Comparison of ENCODE assay signal across 8 mouse cellular contexts in the genomic region with DNA sequence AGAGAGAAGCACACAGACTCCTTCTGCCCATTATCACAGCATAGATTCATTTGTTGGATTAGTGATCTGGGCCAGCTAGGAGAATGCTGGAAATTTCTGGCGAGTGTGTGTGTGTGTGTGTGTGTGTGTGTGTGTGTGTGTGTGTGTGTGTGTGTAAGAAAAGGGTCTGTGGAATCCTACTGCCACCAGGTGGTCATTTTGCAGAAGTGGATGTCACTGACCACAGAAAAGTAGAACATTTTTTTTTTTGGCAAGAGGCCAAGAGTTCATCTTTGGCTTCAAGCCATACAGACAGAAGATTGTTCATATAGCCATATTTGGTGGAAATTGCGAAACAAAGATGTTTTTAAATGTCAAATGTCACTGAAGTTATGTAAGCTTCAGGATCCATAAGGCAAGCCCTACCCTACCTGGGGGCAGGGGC. TPM values are rescaled to one million over a fixed set of nuclear protein-coding genes. Genes with fewer than 3 reads are reported as not detected.
A peak's percentile ranks its signal among the peaks of the same experiment; 100 is the strongest.
DNase-seq lines count a peak whose midpoint lies in the region; ATAC-seq and TF ChIP-seq lines count a peak whose summit lies in the region.

No protein-coding gene starts in this region.

- TF ChIP-seq CTCF in liver, adult 2 months (IDR thresholded peaks at IDR 0.05; ENCODE audit: low read depth, low read length): no peak
- peak; percentile 57 for TF ChIP-seq CTCF in cerebellum, adult 2 months (IDR thresholded peaks at IDR 0.05; ENCODE audit: borderline replicate concordance, insufficient read depth, low read depth, low read length)

- in situ Hi-C loops in ES-E14 (cut with MboI; ENCODE audit: low sequenced_read_pairs in 2 of 2, unreplicated experiment in 2 of 2): loop anchor here in 1 of 2 experiments (5.0 kb wide), 2 partner anchors 140 to 230 kb away; no protein-coding TSS in a partner anchor

- H3K36me3 ChIP-seq in liver, adult 2 months (ENCODE audit: control insufficient read depth, insufficient read depth, low read length): no peaks in the 10 kb centered on the region
- no peaks in the 10 kb centered on the region for H3K36me3 ChIP-seq in liver, embryonic 11.5 days (ENCODE audit: control insufficient read depth, insufficient read depth, low read length)
- no peaks in the 10 kb centered on the region for H3K36me3 ChIP-seq in ES-E14 (ENCODE audit: control insufficient read depth, insufficient read depth, low read length, poor library complexity, severe bottlenecking)
- no peaks in the 10 kb centered on the region for H3K36me3 ChIP-seq in midbrain, embryonic 16.5 days (ENCODE audit: control insufficient read depth, insufficient read depth, low read length)

- ATAC-seq in liver, embryonic 11.5 days (replicated peaks; ENCODE audit: low FRiP score): no peak
- ATAC-seq in midbrain, embryonic 16.5 days: no peak

- 0 out of 2 replicates have a peak, but pooled peaks cover 5% of the 10 kb centered on the region for H3K27me3 ChIP-seq in liver, adult 2 months (ENCODE audit: control insufficient read depth, insufficient read depth, low read length)
- H3K27me3 ChIP-seq in liver, embryonic 11.5 days (replicated peaks; ENCODE audit: control insufficient read depth, insufficient read depth, low read length): peaks cover 49% of the 10 kb centered on the region
- H3K27me3 ChIP-seq in cerebellum, adult 2 months (ENCODE audit: control insufficient read depth, insufficient read depth, low read length): no peaks in the 10 kb centered on the region
- peaks cover 21% of the 10 kb centered on the region for H3K27me3 ChIP-seq in midbrain, embryonic 16.5 days (ENCODE audit: control insufficient read depth, insufficient read depth, low read depth, low read length)

- TF ChIP-seq POLR2A in liver, adult 2 months (IDR thresholded peaks at IDR 0.05; ENCODE audit: extremely low read depth, insufficient read depth, low read length): no peak
- no peak for TF ChIP-seq POLR2A in cerebellum, adult 2 months (IDR thresholded peaks at IDR 0.05; ENCODE audit: borderline replicate concordance, insufficient read depth, low read length)

- H3K4me2 ChIP-seq in liver, embryonic 11.5 days: no peak overlapping the region
- no peak overlapping the region for H3K4me2 ChIP-seq in midbrain, embryonic 16.5 days (ENCODE audit: low read length)

- peak; percentile 64 for DNase-seq in liver, adult 2 months (ENCODE audit: extremely low read depth, low read depth, low spot score)
- no peak for DNase-seq in liver, embryonic 11.5 days (ENCODE audit: low spot score)
- DNase-seq in ES-E14 (ENCODE audit: low read depth, low spot score): no peak
- peak; percentile 60 to 73 for DNase-seq in cerebellum, adult 2 months
- peak; percentile 64 for DNase-seq in gastrocnemius, postnatal 10 days
- peak; percentile 60 to 65 for DNase-seq in left cerebral cortex, postnatal 10 days (ENCODE audit: extremely low spot score in 1 of 2, low spot score in 2 of 2)
- DNase-seq in frontal cortex, postnatal 10 days (ENCODE audit: low spot score in 2 of 2): no peak

- H3K9ac ChIP-seq in liver, adult 2 months (ENCODE audit: low read depth, low read length): no peak overlapping the region
- H3K9ac ChIP-seq in liver, embryonic 11.5 days (ENCODE audit: low read depth, low read length): no peak overlapping the region
- H3K9ac ChIP-seq in ES-E14 (ENCODE audit: insufficient read depth, low read depth, low read length, poor library complexity, severe bottlenecking): no peak overlapping the region
- 0 out of 2 replicates have a peak overlapping the region, but pooled peaks have one; percentile 38 for H3K9ac ChIP-seq in midbrain, embryonic 16.5 days (ENCODE audit: low read depth, low read length)

- no peaks in the 10 kb centered on the region; the same call in 1 of the 2 replicates for H3K4me1 ChIP-seq in liver, adult 2 months (ENCODE audit: control insufficient read depth, insufficient read depth, low read length)
- peaks cover 14% of the 10 kb centered on the region for H3K4me1 ChIP-seq in liver, embryonic 11.5 days (replicated peaks; ENCODE audit: control insufficient read depth, insufficient read depth, low read length)
- peaks cover 0 to 11% of the 10 kb centered on the region in 2 experiments; a peak in 1 of 4 replicates for H3K4me1 ChIP-seq in ES-E14 (ENCODE audit: control insufficient read depth in 2 of 2, insufficient read depth in 2 of 2, low read length in 2 of 2, poor library complexity in 1 of 2)
- H3K4me1 ChIP-seq in cerebellum, adult 2 months (ENCODE audit: control insufficient read depth, insufficient read depth, low read length): peaks cover 11% of the 10 kb centered on the region
- peaks cover 2% of the 10 kb centered on the region; the same call in 1 of the 2 replicates for H3K4me1 ChIP-seq in midbrain, embryonic 16.5 days (ENCODE audit: control insufficient read depth, insufficient read depth, low read length)

- no peak overlapping the region for H3K4me3 ChIP-seq in liver, adult 2 months (ENCODE audit: insufficient read depth, low read depth, low read length)
- H3K4me3 ChIP-seq in liver, embryonic 11.5 days (ENCODE audit: low read depth, low read length): no peak overlapping the region
- H3K4me3 ChIP-seq in ES-E14 (ENCODE audit: insufficient read depth in 1 of 2, low read depth in 1 of 2, low read length in 2 of 2, poor library complexity in 1 of 2, severe bottlenecking in 1 of 2): no peak overlapping the region
- no peak overlapping the region for H3K4me3 ChIP-seq in cerebellum, adult 2 months (replicated peaks; ENCODE audit: insufficient read depth, low read depth, low read length)
- no peak overlapping the region for H3K4me3 ChIP-seq in midbrain, embryonic 16.5 days (ENCODE audit: low read depth, low read length)

- intact Hi-C loops in left cerebral cortex, postnatal 10 days (cut with DNase I): loop anchor here (2.0 kb wide), 1 partner anchor 230 kb away; no protein-coding TSS in a partner anchor

- WGBS in liver, adult 2 months: 3% methylated on average over 2 of the region's 2 CpGs
- WGBS in liver, embryonic 11.5 days: 3% methylated on average over 2 of the region's 2 CpGs
- WGBS in cerebellum, adult 2 months: 1% methylated on average over 2 of the region's 2 CpGs
- 4% methylated on average over 2 of the region's 2 CpGs for WGBS in midbrain, embryonic 16.5 days

- H3K79me2 ChIP-seq in liver, adult 2 months (ENCODE audit: control insufficient read depth, insufficient read depth, low read length): no peaks in the 10 kb centered on the region

- no peak overlapping the region for H3K27ac ChIP-seq in liver, adult 2 months (replicated peaks; ENCODE audit: insufficient read depth, low read depth, low read length)
- no peak overlapping the region for H3K27ac ChIP-seq in liver, embryonic 11.5 days (ENCODE audit: low read depth, low read length)
- no peak overlapping the region for H3K27ac ChIP-seq in ES-E14 (ENCODE audit: insufficient read depth, low read depth, low read length, poor library complexity, severe bottlenecking)
- no peak overlapping the region; the same call in 1 of the 2 replicates for H3K27ac ChIP-seq in cerebellum, adult 2 months (ENCODE audit: insufficient read depth, low read length)
- no peak overlapping the region for H3K27ac ChIP-seq in midbrain, embryonic 16.5 days (ENCODE audit: low read length)

- H3K9me3 ChIP-seq in liver, embryonic 11.5 days (ENCODE audit: control insufficient read depth, low read length): no peaks in the 10 kb centered on the region
- no peaks in the 10 kb centered on the region for H3K9me3 ChIP-seq in ES-E14 (ENCODE audit: control insufficient read depth, insufficient read depth, low read depth, low read length)
- no peaks in the 10 kb centered on the region for H3K9me3 ChIP-seq in midbrain, embryonic 16.5 days (replicated peaks; ENCODE audit: control insufficient read depth, low read length, poor library complexity, severe bottlenecking)

TF ChIP-seq in ES-E14, 5 proteins besides CTCF, POLR2A, EP300 and RAD21:
- TF ChIP-seq HCFC1 (IDR thresholded peaks at IDR 0.05; ENCODE audit: borderline replicate concordance, insufficient read depth, low read length): no peak
- TF ChIP-seq ZC3H11A (IDR thresholded peaks at IDR 0.05; ENCODE audit: borderline replicate concordance, low read depth, low read length): peak; percentile 89; the same call in 1 of the 2 replicates
- peak; percentile 88 for TF ChIP-seq ZNF384 (IDR thresholded peaks at IDR 0.05; ENCODE audit: low read depth, low read length)
- no peak for TF ChIP-seq CHD2 (IDR thresholded peaks at IDR 0.05; ENCODE audit: low read depth, low read length)
- TF ChIP-seq MAFK (IDR thresholded peaks at IDR 0.05; ENCODE audit: insufficient read depth, low read depth, low read length): no peak

RNA-seq across cellular contexts. Expression of a gene that starts 7.0 kb away (rescaled TPM):
- 21.6 and 24.2 TPM in 2 replicates for total RNA-seq in liver, adult 2 months (2014; rRNA removed)
- 28.8 and 37.8 TPM in 2 replicates for polyA plus RNA-seq in liver, adult 2 months (2012; rRNA removed)
- polyA plus RNA-seq in liver, embryonic 11.5 days (2014; fragmentation: Nextera tagmentation; extraction: Ambion mirVana): 73.7 and 79.5 TPM in 2 replicates
- total RNA-seq in ES-E14 (2012; rRNA removed): 94.7 and 139 TPM in 2 replicates
- 90.0 and 90.4 TPM in 2 replicates for polyA plus RNA-seq in cerebellum, adult 2 months (2012; rRNA removed)
- 100 to 1,000 TPM; 121 to 133 TPM for total RNA-seq in gastrocnemius, postnatal 10 days (2021)
- total RNA-seq in left cerebral cortex, postnatal 10 days (2021): 10 to 100 TPM; 55.1 to 68.0 TPM
- 65.4 and 66.9 TPM in 2 replicates for polyA plus RNA-seq in midbrain, embryonic 16.5 days (2015; fragmentation: Nextera tagmentation; extraction: Ambion mirVana)

Comparison
In these comparisons a context has a peak if more than half of its experiments do, and no peak if none do; other contexts are left out.
1. DNase-seq: peak in liver, adult 2 months (single experiment), cerebellum, adult 2 months (2 of 2), gastrocnemius, postnatal 10 days (single experiment) and left cerebral cortex, postnatal 10 days (2 of 2); none in liver, embryonic 11.5 days (single experiment), ES-E14 (single experiment) and frontal cortex, postnatal 10 days (0 of 2).